Mouse (Mus musculus) adrenal gland, adult 8-10 months (tissue): ENCODE data around the gene Rtf1. TPM values are rescaled to one million over a fixed set of nuclear protein-coding genes. Genes with fewer than 3 reads are reported as not detected.

Experiments used
- DNase-seq: peaks from one replicate; pipeline ENCODE4 v3.0.0; 2022
- total RNA-seq, 4 experiments: library from RNA; stranded (reverse); gene quantifications; 2 replicates each; pipeline ENCODE4 v1.2.4; 2022

Gene Rtf1
- total RNA-seq, 4 experiments from 2014 or later: 27.3 to 33.0 (median 28.7) TPM

- DNase-seq: no peak
Measured at GRCm38 (mm10) chr2:119730735-119731134, 55.9 kb downstream of the Rtf1 start.

DNA sequence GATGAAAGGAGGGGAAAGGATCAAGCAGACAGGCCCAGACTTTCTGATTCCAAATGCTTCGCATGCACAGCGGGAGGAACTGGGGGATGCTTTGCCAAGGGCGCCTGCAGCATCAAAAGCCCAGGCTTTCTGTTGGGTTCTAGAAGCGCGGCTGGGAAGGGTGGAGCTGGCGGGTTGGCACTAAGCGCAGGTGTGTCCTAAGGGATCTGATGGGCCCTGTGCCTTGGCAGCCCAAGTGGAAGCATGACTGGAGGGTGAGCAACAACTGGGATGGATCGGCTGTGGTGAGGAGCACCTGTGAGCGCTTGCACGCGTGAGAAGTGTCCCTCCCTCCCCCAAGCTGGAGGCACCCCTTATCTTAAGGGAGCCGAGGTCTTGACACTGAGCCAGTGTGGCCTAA, 62.3 kb downstream of the Rtf1 start:
- no peak for DNase-seq

- DNase-seq: no peak
Measured at GRCm38 (mm10) chr2:119740567-119740966, 65.7 kb downstream of the Rtf1 start.

- peak; percentile 35 for DNase-seq
Measured at GRCm38 (mm10) chr2:119741581-119742411, 66.9 kb downstream of the Rtf1 start, which contains the start of gene Itpka. Gene Itpka, plus strand, starts transcription at chr2:119742337.

- no peak for DNase-seq
Measured at GRCm38 (mm10) chr2:119742461-119743175, 67.8 kb downstream of the Rtf1 start.

DNA sequence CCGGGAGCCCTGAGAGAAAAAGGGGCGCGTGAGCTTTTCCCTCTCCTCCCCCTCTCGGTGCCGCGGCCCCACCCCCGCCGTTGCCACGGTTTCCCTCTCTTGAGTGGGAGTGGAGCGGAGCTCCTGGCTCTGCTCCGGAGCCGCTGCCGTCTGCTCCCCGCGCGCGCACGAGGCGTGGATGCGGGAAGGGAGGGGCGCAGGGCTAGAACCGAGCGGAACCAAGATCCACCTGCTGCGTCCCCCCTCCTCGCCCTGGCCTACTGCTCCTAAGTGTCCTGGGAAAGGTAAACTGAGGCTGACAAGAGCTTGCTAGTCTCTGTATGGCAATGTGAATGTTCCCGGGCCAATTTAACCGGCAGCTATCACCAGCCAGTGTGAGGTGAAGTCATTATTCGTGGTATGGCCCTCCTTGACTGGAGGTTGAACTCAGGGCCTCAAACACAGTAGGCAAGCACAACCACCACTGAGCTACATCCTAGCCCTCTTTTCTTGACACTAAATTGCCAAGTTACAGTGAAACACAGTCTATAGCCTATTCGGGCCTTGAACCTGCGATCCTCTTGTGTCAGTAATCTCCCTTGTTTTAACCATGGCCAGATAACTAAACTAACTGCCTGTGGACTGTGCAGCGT, 68.4 kb downstream of the Rtf1 start:
- no peak for DNase-seq

DNA sequence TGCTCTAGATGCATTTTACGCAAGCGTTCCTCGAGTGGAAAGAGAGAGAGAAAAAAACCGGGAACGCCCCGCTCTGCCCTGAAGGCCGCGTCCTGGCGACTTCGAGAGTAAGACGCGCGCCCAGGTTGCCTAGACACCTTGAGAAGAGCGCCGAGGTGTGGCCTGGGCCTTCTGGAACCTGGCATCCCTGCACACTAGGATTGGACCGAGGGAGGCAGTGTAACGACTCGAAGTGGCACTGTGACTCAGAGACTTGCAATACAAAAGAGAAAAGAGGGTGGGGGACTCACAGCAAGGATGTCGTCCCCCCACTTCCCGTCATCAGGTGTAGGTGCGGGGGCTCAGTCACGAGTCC, 68.9 kb downstream of the Rtf1 start:
- DNase-seq: no peak

GRCm38 (mm10) chr2:119744163-119745111, 69.6 kb downstream of the Rtf1 start:
- no peak for DNase-seq

DNA sequence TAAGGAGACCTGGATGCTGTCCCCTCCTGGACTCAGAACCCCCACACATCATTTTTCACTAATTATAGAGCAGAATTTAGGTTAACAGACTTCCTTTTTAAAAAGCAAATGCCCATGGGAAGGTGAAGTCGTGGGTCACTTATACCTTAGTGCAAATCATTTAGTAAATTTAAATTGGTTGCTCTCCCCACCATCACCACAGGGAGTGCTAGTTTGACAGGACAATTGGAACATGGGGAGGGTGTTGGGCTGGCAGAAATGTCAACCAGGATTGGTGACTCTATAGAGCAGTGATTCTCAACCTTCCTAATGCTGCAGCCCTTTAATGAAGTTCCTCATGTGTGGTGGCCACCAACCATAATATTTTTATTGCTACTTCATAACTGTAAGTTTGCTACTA, 70.4 kb downstream of the Rtf1 start:
- no peak for DNase-seq

- DNase-seq: no peak
Measured at GRCm38 (mm10) chr2:119747554-119747953, 72.7 kb downstream of the Rtf1 start.

DNA sequence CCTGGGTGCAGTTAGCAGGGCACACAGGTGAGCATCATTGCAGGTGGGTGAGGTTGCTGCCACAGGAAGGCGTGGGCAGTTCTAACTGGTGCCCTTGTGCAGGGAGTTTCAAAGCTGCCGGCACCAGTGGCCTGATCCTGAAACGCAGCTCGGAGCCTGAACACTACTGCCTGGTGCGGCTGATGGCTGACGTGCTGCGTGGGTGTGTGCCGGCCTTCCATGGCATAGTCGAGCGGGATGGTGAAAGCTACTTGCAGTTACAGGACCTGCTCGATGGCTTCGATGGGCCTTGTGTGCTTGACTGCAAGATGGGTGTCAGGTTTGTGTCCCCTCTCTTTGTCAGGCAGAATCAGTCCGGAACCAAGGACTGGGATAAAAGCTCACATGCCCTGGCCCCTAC, 74.4 kb downstream of the Rtf1 start:
- DNase-seq: no peak

DNA sequence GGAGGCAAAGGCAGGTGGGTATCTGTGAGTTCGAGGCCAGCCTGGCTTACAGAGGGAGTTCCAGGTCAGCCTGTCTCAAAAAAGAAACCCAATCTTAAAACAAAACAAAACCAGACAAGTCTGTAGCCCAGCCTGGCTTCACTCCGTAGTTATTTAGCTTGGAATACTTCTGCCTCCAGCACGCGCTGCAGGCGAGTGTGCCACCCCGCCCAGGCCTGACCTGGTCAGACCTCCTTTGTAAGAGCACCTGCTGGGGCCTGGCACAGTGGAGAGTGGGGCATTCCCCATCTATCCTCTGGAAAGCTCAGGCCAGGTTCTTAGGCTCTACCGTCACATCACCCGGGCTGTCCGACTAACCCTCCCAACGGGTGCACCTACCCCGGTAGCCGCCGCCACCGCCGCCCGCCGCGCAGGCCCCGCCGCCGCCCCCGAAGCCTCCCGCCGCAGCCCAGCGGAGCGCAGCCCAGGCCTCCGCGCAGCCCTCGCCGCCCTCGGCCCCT, 82.8 kb downstream of the Rtf1 start:
- no peak for DNase-seq

GRCm38 (mm10) chr2:119758101-119758843, 83.4 kb downstream of the Rtf1 start:
- DNase-seq: no peak

- no peak for DNase-seq
Measured at GRCm38 (mm10) chr2:119758844-119759835, 84.3 kb downstream of the Rtf1 start.

- no peak for DNase-seq
Measured at GRCm38 (mm10) chr2:119760251-119760650, 85.4 kb downstream of the Rtf1 start, which contains the start of gene Ltk. Gene Ltk, minus strand, starts transcription at chr2:119760431.

DNA sequence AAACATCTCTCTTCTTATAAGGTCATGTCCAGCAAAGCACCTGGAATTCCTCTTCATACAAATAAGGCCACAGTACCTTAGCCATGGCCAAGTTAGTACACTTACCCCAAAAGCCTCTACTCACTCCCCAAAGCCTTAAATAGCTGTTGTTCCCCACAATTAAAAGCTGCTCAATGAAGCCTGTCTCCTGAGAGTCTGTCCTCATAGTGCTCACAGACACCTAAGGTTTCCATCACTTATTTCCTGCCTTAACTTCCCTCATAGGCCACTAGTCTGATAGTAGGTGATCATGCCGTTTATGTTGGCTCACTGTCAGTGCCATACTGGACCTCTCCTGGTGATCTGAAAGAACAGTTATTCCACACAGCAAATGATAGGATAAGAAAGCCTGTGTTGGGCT, 87.4 kb downstream of the Rtf1 start:
- DNase-seq: no peak

- DNase-seq: no peak
Measured at GRCm38 (mm10) chr2:119763924-119764323, 89.1 kb downstream of the Rtf1 start.

GRCm38 (mm10) chr2:119767246-119767645, 92.4 kb downstream of the Rtf1 start:
- DNase-seq: no peak
